ENCODE assay signal across 7 mouse cellular contexts in genomic region chr10:18210726-18211125, GRCm38 (mm10). TPM values are rescaled to one million over a fixed set of nuclear protein-coding genes. Genes with fewer than 3 reads are reported as not detected.
DNase-seq lines count a peak whose midpoint lies in the region; ATAC-seq and TF ChIP-seq lines count a peak whose summit lies in the region.

Gene Ect2l (minus strand): TSS chr10:18210890.

- ATAC-seq in heart, embryonic 12.5 days (ENCODE audit: insufficient number of reproducible peaks, low FRiP score): no peak
- peak; percentile 69; the same call in 1 of the 2 replicates for ATAC-seq in kidney, embryonic 16.5 days (ENCODE audit: low FRiP score, low TSS enrichment)
- peak; percentile 74 for ATAC-seq in stomach, postnatal 0 days (ENCODE audit: low FRiP score, low TSS enrichment)

- H3K27me3 ChIP-seq in heart, embryonic 12.5 days (replicated peaks): no peaks in the 10 kb centered on the region
- no peaks in the 10 kb centered on the region for H3K27me3 ChIP-seq in kidney, embryonic 16.5 days (ENCODE audit: insufficient read depth, low read length)
- H3K27me3 ChIP-seq in megakaryocyte, embryonic 14.5 days (replicated peaks): peaks cover 2% of the 10 kb centered on the region
- H3K27me3 ChIP-seq in stomach, postnatal 0 days (ENCODE audit: control insufficient read depth, insufficient read depth, low read length): no peaks in the 10 kb centered on the region

- TF ChIP-seq CTCF in stomach, postnatal 0 days (IDR thresholded peaks at IDR 0.05; ENCODE audit: low read depth): peak; percentile 87

- no peaks in the 10 kb centered on the region for H3K36me3 ChIP-seq in heart, embryonic 12.5 days
- no peaks in the 10 kb centered on the region for H3K36me3 ChIP-seq in kidney, embryonic 16.5 days (ENCODE audit: insufficient read depth, low read length)
- H3K36me3 ChIP-seq in megakaryocyte, embryonic 14.5 days (replicated peaks; ENCODE audit: low read length): peaks cover 10% of the 10 kb centered on the region
- no peaks in the 10 kb centered on the region for H3K36me3 ChIP-seq in stomach, postnatal 0 days (ENCODE audit: control insufficient read depth, insufficient read depth, low read length)

- 8% methylated on average over 11 of the region's 11 CpGs for WGBS in heart, embryonic 12.5 days
- 6% methylated on average over 11 of the region's 11 CpGs for WGBS in kidney, embryonic 16.5 days
- WGBS in stomach, postnatal 0 days: 10% methylated on average over 11 of the region's 11 CpGs

- DNase-seq in urinary bladder, postnatal 25 days (ENCODE audit: low spot score): peak; percentile 31
- DNase-seq in urinary bladder, postnatal 10 days (ENCODE audit: low spot score): no peak
- DNase-seq in cerebellum, postnatal 25 days: peak; percentile 27 to 57
- peak; percentile 80 for DNase-seq in stomach, postnatal 0 days (ENCODE audit: low spot score)

- peak within 1 kb of the TSS; percentile 60 for H3K4me2 ChIP-seq in heart, embryonic 12.5 days
- peak within 1 kb of the TSS; percentile 37 for H3K4me2 ChIP-seq in kidney, embryonic 16.5 days (replicated peaks; ENCODE audit: low read depth, low read length)
- 0 out of 2 replicates have a peak within 1 kb of the TSS, but pooled peaks have one; percentile 26 for H3K4me2 ChIP-seq in stomach, postnatal 0 days (replicated peaks; ENCODE audit: low read depth)

- TF ChIP-seq EP300 in stomach, postnatal 0 days (optimal IDR thresholded peaks at IDR 0.05): no peak

- H3K4me1 ChIP-seq in heart, embryonic 12.5 days (replicated peaks): peaks cover 4% of the 10 kb centered on the region; the same call in 1 of the 2 replicates
- H3K4me1 ChIP-seq in kidney, embryonic 16.5 days (ENCODE audit: insufficient read depth, low read length): peaks cover 5% of the 10 kb centered on the region; the same call in 1 of the 2 replicates
- H3K4me1 ChIP-seq in megakaryocyte, embryonic 14.5 days: peaks cover 3% of the 10 kb centered on the region; the same call in 1 of the 2 replicates
- 0 out of 2 replicates have a peak, but pooled peaks cover 3% of the 10 kb centered on the region for H3K4me1 ChIP-seq in stomach, postnatal 0 days (replicated peaks; ENCODE audit: control insufficient read depth, insufficient read depth)

- H3K9ac ChIP-seq in heart, embryonic 12.5 days: no peak within 1 kb of the TSS; the same call in 1 of the 2 replicates
- 0 out of 2 replicates have a peak within 1 kb of the TSS, but pooled peaks have one; percentile 28 for H3K9ac ChIP-seq in kidney, embryonic 16.5 days (replicated peaks; ENCODE audit: low read length)
- no peak within 1 kb of the TSS for H3K9ac ChIP-seq in stomach, postnatal 0 days (ENCODE audit: low read length)

- H3K27ac ChIP-seq in heart, embryonic 12.5 days (ENCODE audit: poor library complexity, severe bottlenecking): no peak within 1 kb of the TSS
- no peak within 1 kb of the TSS for H3K27ac ChIP-seq in kidney, embryonic 16.5 days (ENCODE audit: low read length)
- H3K27ac ChIP-seq in stomach, postnatal 0 days (replicated peaks): no peak within 1 kb of the TSS

- H3K9me3 ChIP-seq in heart, embryonic 12.5 days (replicated peaks): no peaks in the 10 kb centered on the region
- no peaks in the 10 kb centered on the region for H3K9me3 ChIP-seq in kidney, embryonic 16.5 days (ENCODE audit: low read length)
- H3K9me3 ChIP-seq in megakaryocyte, embryonic 14.5 days: no peaks in the 10 kb centered on the region
- H3K9me3 ChIP-seq in stomach, postnatal 0 days (ENCODE audit: control insufficient read depth, low read length): no peaks in the 10 kb centered on the region

- no peak within 1 kb of the TSS for H3K4me3 ChIP-seq in heart, embryonic 12.5 days
- H3K4me3 ChIP-seq in kidney, embryonic 16.5 days (ENCODE audit: low read length): no peak within 1 kb of the TSS
- peak within 1 kb of the TSS; percentile 56 for H3K4me3 ChIP-seq in megakaryocyte, embryonic 14.5 days (replicated peaks)
- no peak within 1 kb of the TSS for H3K4me3 ChIP-seq in stomach, postnatal 0 days (ENCODE audit: low read depth, low read length)

RNA-seq across cellular contexts. Expression of gene Ect2l, which starts in this region (rescaled TPM):
- polyA plus RNA-seq in heart, embryonic 12.5 days (2016; fragmentation: Nextera tagmentation; extraction: Ambion mirVana): 0.37 TPM in 1 of 2 replicates, not detected in the other
- polyA plus RNA-seq in kidney, embryonic 16.5 days (2015; fragmentation: Nextera tagmentation; extraction: Ambion mirVana): 0.35 and 0.39 TPM in 2 replicates
- not detected in 2 replicates for polyA plus RNA-seq in megakaryocyte, embryonic 14.5 days (2012; ENCODE audit: insufficient read depth, low replicate concordance)
- polyA plus RNA-seq in stomach, postnatal 0 days (2015; fragmentation: Nextera tagmentation; extraction: Ambion mirVana): 0.21 and 0.51 TPM in 2 replicates

Comparison
In these comparisons a context has a peak if more than half of its experiments do, and no peak if none do; other contexts are left out.
1. Peak in ATAC-seq, H3K9ac ChIP-seq and H3K4me2 ChIP-seq in kidney, embryonic 16.5 days; RNA of the gene not detected or under 1 TPM.
2. Peak in DNase-seq, ATAC-seq and H3K4me2 ChIP-seq in stomach, postnatal 0 days; RNA of the gene not detected or under 1 TPM.